Mouse (Mus musculus) heart, embryonic 13.5 days (tissue): ENCODE measurements around the gene Irgq. TPM values are rescaled to one million over a fixed set of nuclear protein-coding genes. Genes with fewer than 3 reads are reported as not detected.
"Not testable (repeated sequence)": the region's sequence is repeated elsewhere in the genome, so short reads cannot be mapped to it uniquely, and the experiment has no call there.

ENCODE experiments used
- ATAC-seq: fragments of 200-750 bp; cut with Nextera tagmentation; 2 replicates; pipeline ENCODE4 v1.8.0; 2017; ENCODE audit warnings: moderate TSS enrichment; ENCODE audit not compliant: insufficient number of reproducible peaks, low FRiP score, low TSS enrichment; ENCODE audit errors: extremely low read depth
- H3K27ac ChIP-seq: fragments of 300-500 bp; sonication (generic); replicated peaks from 2 replicates; pipeline ENCODE4 v1.5.1; 2015; ENCODE audit warnings: moderate library complexity, mild to moderate bottlenecking, inconsistent platforms
- H3K27me3 ChIP-seq: fragments of 300-500 bp; sonication (generic); replicated peaks from 2 replicates; pipeline ENCODE4 v1.6.1; 2015; ENCODE audit warnings: mild to moderate bottlenecking, inconsistent platforms
- H3K36me3 ChIP-seq: fragments of 300-500 bp; sonication (generic); 2 replicates; pipeline ENCODE4 v1.6.1; 2015; ENCODE audit warnings: mild to moderate bottlenecking, inconsistent platforms
- H3K4me1 ChIP-seq: fragments of 300-500 bp; sonication (generic); 2 replicates; pipeline ENCODE4 v1.6.1; 2015; ENCODE audit warnings: inconsistent platforms
- H3K4me2 ChIP-seq: fragments of 300-500 bp; sonication (generic); 2 replicates; pipeline ENCODE4 v1.6.1; 2015; ENCODE audit warnings: inconsistent platforms, mild to moderate bottlenecking, moderate library complexity
- H3K4me3 ChIP-seq: fragments of 300-500 bp; sonication (generic); 2 replicates; pipeline ENCODE4 v1.5.1; 2015; ENCODE audit warnings: moderate library complexity, mild to moderate bottlenecking, inconsistent platforms
- H3K9ac ChIP-seq: fragments of 300-500 bp; sonication (generic); 2 replicates; pipeline ENCODE4 v1.6.1; 2015; ENCODE audit warnings: inconsistent platforms, mild to moderate bottlenecking, moderate library complexity
- H3K9me3 ChIP-seq: fragments of 300-500 bp; sonication (generic); 2 replicates; pipeline ENCODE4 v1.6.1; 2016; ENCODE audit warnings: inconsistent platforms
- WGBS: fragments of 180-500 bp; shearing (Covaris S2); methylation state at CpG from one replicate; pipeline ENCODE4 v1.1.7; 2015; ENCODE audit warnings: mixed read lengths; 5-methylcytosine and 5-hydroxymethylcytosine counted together
- polyA plus RNA-seq: library from polyadenylated mRNA; unstranded; fragments of >200 nt; fragmentation: Nextera tagmentation; extraction: Ambion mirVana; gene quantifications from 2 replicates; pipeline ENCODE4 v1.2.1, GENCODE M21; 2015

The Irgq gene
- polyA plus RNA-seq, 1 experiment from 2014 or later = 4.6 TPM

GRCm38 (mm10) chr7:24500929-24501328 is 29.6 kb upstream of the Irgq start:
- H3K4me3 ChIP-seq = no peak overlapping the region
- WGBS = 27% methylated on average over 7 of the region's 7 CpGs
- no peak for ATAC-seq

GRCm38 (mm10) chr7:24501492-24501891 is 29.0 kb upstream of the Irgq start:
- Histone ChIP-seq H3K9ac (no peak overlapping the region), H3K4me2 (no peak overlapping the region), H3K36me3 (no peaks in the 10 kb centered on the region), H3K4me3 (no peak overlapping the region), H3K9me3 (no peaks in the 10 kb centered on the region; the same call in 1 of the 2 replicates), H3K27me3 (peaks cover 79% of the 10 kb centered on the region), H3K4me1 (peaks cover 38% of the 10 kb centered on the region), H3K27ac (no peak overlapping the region)
- no peak for ATAC-seq
- WGBS = 34% methylated on average over 21 of the region's 21 CpGs

More at GRCm38 (mm10) chr7:24500929-24501328, 29.6 kb upstream of the Irgq start:
- no peaks in the 10 kb centered on the region; the same call in 1 of the 2 replicates for H3K9me3 ChIP-seq
- H3K9ac ChIP-seq = no peak overlapping the region
- H3K27me3 ChIP-seq = peaks cover 80% of the 10 kb centered on the region
- H3K4me1 ChIP-seq = peaks cover 32% of the 10 kb centered on the region
- no peak overlapping the region for H3K4me2 ChIP-seq
- no peaks in the 10 kb centered on the region for H3K36me3 ChIP-seq
- H3K27ac ChIP-seq = no peak overlapping the region

GRCm38 (mm10) chr7:24504004-24504403 is 26.5 kb upstream of the Irgq start:
- WGBS = 16% methylated on average over 10 of the region's 10 CpGs
- H3K4me2 ChIP-seq = peak overlapping the region; percentile 35
- H3K4me1 ChIP-seq = peaks cover 50% of the 10 kb centered on the region
- no peak for ATAC-seq
- H3K4me3 ChIP-seq = 0 out of 2 replicates have a peak overlapping the region, but pooled peaks have one; percentile 9
- no peaks in the 10 kb centered on the region; the same call in 1 of the 2 replicates for H3K9me3 ChIP-seq
- no peaks in the 10 kb centered on the region for H3K36me3 ChIP-seq
- H3K27me3 ChIP-seq = peaks cover 55% of the 10 kb centered on the region
- H3K9ac ChIP-seq = no peak overlapping the region
- H3K27ac ChIP-seq = no peak overlapping the region

- 21% methylated on average over 4 of the region's 4 CpGs for WGBS
- no peak for ATAC-seq
- no peak overlapping the region for H3K4me3 ChIP-seq
- H3K36me3 ChIP-seq = no peaks in the 10 kb centered on the region
- no peak overlapping the region for H3K27ac ChIP-seq
- H3K4me1 ChIP-seq = peaks cover 45% of the 10 kb centered on the region
- H3K9ac ChIP-seq = no peak overlapping the region; the same call in 1 of the 2 replicates
- peaks cover 46% of the 10 kb centered on the region for H3K27me3 ChIP-seq
- H3K4me2 ChIP-seq = no peak overlapping the region
- H3K9me3 ChIP-seq = no peaks in the 10 kb centered on the region; the same call in 1 of the 2 replicates
Measured at GRCm38 (mm10) chr7:24504868-24505267, 25.6 kb upstream of the Irgq start.

- peak overlapping the region; percentile 29; the same call in 1 of the 2 replicates for H3K9ac ChIP-seq
- H3K4me3 ChIP-seq = peak overlapping the region; percentile 76
- peaks cover under 1% of the 10 kb centered on the region for H3K36me3 ChIP-seq
- peak overlapping the region; percentile 99 for H3K27ac ChIP-seq
- H3K27me3 ChIP-seq = peaks cover 39% of the 10 kb centered on the region
- H3K4me1 ChIP-seq = peaks cover 38% of the 10 kb centered on the region
- peak overlapping the region; percentile 88 for H3K4me2 ChIP-seq
- no peaks in the 10 kb centered on the region; the same call in 1 of the 2 replicates for H3K9me3 ChIP-seq
- WGBS = 31% methylated on average over 15 of the region's 15 CpGs
- no peak for ATAC-seq
Measured at GRCm38 (mm10) chr7:24505447-24506064, 24.9 kb upstream of the Irgq start.

GRCm38 (mm10) chr7:24506065-24506459 is 24.4 kb upstream of the Irgq start:
- peak overlapping the region; percentile 76 for H3K4me3 ChIP-seq
- no peaks in the 10 kb centered on the region; the same call in 1 of the 2 replicates for H3K9me3 ChIP-seq
- peak overlapping the region; percentile 99 for H3K27ac ChIP-seq
- H3K4me1 ChIP-seq = peaks cover 37% of the 10 kb centered on the region
- H3K4me2 ChIP-seq = peak overlapping the region; percentile 88
- ATAC-seq = no peak
- peak overlapping the region; percentile 95 for H3K9ac ChIP-seq
- peaks cover 3% of the 10 kb centered on the region for H3K36me3 ChIP-seq
- WGBS = 3% methylated on average over 3 of the region's 3 CpGs
- peaks cover 34% of the 10 kb centered on the region for H3K27me3 ChIP-seq

- Histone ChIP-seq H3K4me2 (peak overlapping the region; percentile 88), H3K9me3 (no peaks in the 10 kb centered on the region), H3K4me1 (peaks cover 37% of the 10 kb centered on the region), H3K4me3 (peak overlapping the region; percentile 76), H3K36me3 (peaks cover 3% of the 10 kb centered on the region), H3K27ac (peak overlapping the region; percentile 99), H3K27me3 (peaks cover 30% of the 10 kb centered on the region), H3K9ac (peak overlapping the region; percentile 95)
- WGBS = 2% methylated on average over 12 of the region's 12 CpGs
- no peak for ATAC-seq
Measured at GRCm38 (mm10) chr7:24506476-24506837, 24.0 kb upstream of the Irgq start.

GRCm38 (mm10) chr7:24506838-24507725 is 23.4 kb upstream of the Irgq start, which contains the start of gene Zfp428:
TSS of gene Zfp428 (plus strand) at chr7:24507006.
- Histone ChIP-seq H3K4me1 (peaks cover 37% of the 10 kb centered on the region), H3K4me2 (peak within 1 kb of the TSS; percentile 88), H3K4me3 (peak within 1 kb of the TSS; percentile 76), H3K27me3 (peaks cover 24% of the 10 kb centered on the region), H3K9me3 (no peaks in the 10 kb centered on the region), H3K27ac (peak within 1 kb of the TSS; percentile 99), H3K36me3 (peaks cover 3% of the 10 kb centered on the region), H3K9ac (peak within 1 kb of the TSS; percentile 95)
- WGBS = under 1% methylated on average over 74 of the region's 84 CpGs
- ATAC-seq = peak; percentile 70

GRCm38 (mm10) chr7:24507726-24508114 is 22.8 kb upstream of the Irgq start:
- Histone ChIP-seq H3K27ac (peak overlapping the region; percentile 99), H3K9ac (peak overlapping the region; percentile 95), H3K36me3 (peaks cover 3% of the 10 kb centered on the region), H3K27me3 (peaks cover 17% of the 10 kb centered on the region), H3K4me2 (peak overlapping the region; percentile 88), H3K9me3 (no peaks in the 10 kb centered on the region), H3K4me1 (peaks cover 37% of the 10 kb centered on the region), H3K4me3 (peak overlapping the region; percentile 76)
- 2% methylated on average over 20 of the region's 20 CpGs for WGBS
- no peak for ATAC-seq

GRCm38 (mm10) chr7:24512355-24512754 is 18.1 kb upstream of the Irgq start, which contains the start of gene AC161166.1:
TSS of gene AC161166.1 (minus strand) at chr7:24512455.
- Histone ChIP-seq H3K36me3 (peaks cover 26% of the 10 kb centered on the region), H3K9ac (no peak within 1 kb of the TSS)
- 88% methylated on average over 7 of the region's 7 CpGs for WGBS

GRCm38 (mm10) chr7:24516319-24516718 is 14.2 kb upstream of the Irgq start:
- WGBS = 60% methylated on average over 8 of the region's 8 CpGs

More at GRCm38 (mm10) chr7:24512355-24512754, 18.1 kb upstream of the Irgq start, which contains the start of gene AC161166.1:
- no peak within 1 kb of the TSS for H3K27ac ChIP-seq
- peaks cover 11% of the 10 kb centered on the region for H3K4me1 ChIP-seq
- ATAC-seq = no peak
- no peaks in the 10 kb centered on the region for H3K27me3 ChIP-seq
- no peaks in the 10 kb centered on the region for H3K9me3 ChIP-seq
- H3K4me3 ChIP-seq = no peak within 1 kb of the TSS
- no peak within 1 kb of the TSS for H3K4me2 ChIP-seq

More at GRCm38 (mm10) chr7:24516319-24516718, 14.2 kb upstream of the Irgq start:
- ATAC-seq, H3K4me1 ChIP-seq, H3K27me3 ChIP-seq, H3K27ac ChIP-seq, H3K4me3 ChIP-seq, H3K9me3 ChIP-seq, H3K4me2 ChIP-seq, H3K9ac ChIP-seq: not testable (repeated sequence)
- H3K36me3 ChIP-seq = peaks cover 23% of the 10 kb centered on the region
